Mouse (Mus musculus) MEL (cell line): ENCODE measurements around the gene Bach1.

ENCODE experiments used
- BHLHE40 ChIP-seq: IDR thresholded peaks from 2 replicates; pipeline ENCODE4 v1.6.1; 2012; ENCODE audit warnings: low read depth, mild to moderate bottlenecking, inconsistent platforms, low read length, improper control_type of control experiment, borderline replicate concordance
- CHD1 ChIP-seq: IDR thresholded peaks from 2 replicates; pipeline ENCODE4 v1.6.1; 2012; ENCODE audit warnings: low read depth, mild to moderate bottlenecking, inconsistent platforms, low read length, improper control_type of control experiment
- CTCF ChIP-seq, 3 experiments: IDR thresholded peaks in 2 of 3; conservative IDR thresholded peaks in 1 of 3; 2 replicates each; pipeline ENCODE4 v1.5.1; 2011 to 2012; ENCODE audit warnings: low read length in 3 of 3, low read depth in 2 of 3, mild to moderate bottlenecking in 2 of 3, improper control_type of control experiment in 1 of 3, inconsistent platforms in 1 of 3, mixed read lengths in 1 of 3, moderate library complexity in 1 of 3; ENCODE audit not compliant: control insufficient read depth in 1 of 3, insufficient read depth in 1 of 3, poor library complexity in 1 of 3, severe bottlenecking in 1 of 3
- ELF1 ChIP-seq: IDR thresholded peaks from 2 replicates; pipeline ENCODE4 v1.6.1; 2014; ENCODE audit warnings: low read depth, mild to moderate bottlenecking, inconsistent platforms, low read length, improper control_type of control experiment, moderate library complexity
- HCFC1 ChIP-seq: IDR thresholded peaks from 2 replicates; pipeline ENCODE4 v1.6.1; 2012; ENCODE audit warnings: low read depth, mild to moderate bottlenecking, inconsistent platforms, low read length, improper control_type of control experiment, moderate library complexity
- MAX ChIP-seq: IDR thresholded peaks from 2 replicates; pipeline ENCODE4 v1.6.1; 2011; ENCODE audit warnings: low read length, improper control_type of control experiment
- NELFE ChIP-seq: IDR thresholded peaks from 2 replicates; pipeline ENCODE4 v1.6.1; 2011; ENCODE audit warnings: low read depth, low read length, improper control_type of control experiment
- POLR2A ChIP-seq, 2 experiments: IDR thresholded peaks; 2 replicates each; pipeline ENCODE4 v1.6.1; 2011 to 2012; ENCODE audit warnings: low read length in 2 of 2, mild to moderate bottlenecking in 2 of 2, control low read depth in 1 of 2, improper control_type of control experiment in 1 of 2, low read depth in 1 of 2, moderate library complexity in 1 of 2; ENCODE audit not compliant: control insufficient read depth in 1 of 2, insufficient read depth in 1 of 2, poor library complexity in 1 of 2
- POLR2AphosphoS2 ChIP-seq: IDR thresholded peaks from 2 replicates; pipeline ENCODE4 v1.6.1; 2011; ENCODE audit warnings: low read length, improper control_type of control experiment
- SMC3 ChIP-seq: IDR thresholded peaks from 2 replicates; pipeline ENCODE4 v1.6.1; 2011; ENCODE audit warnings: low read depth, low read length, improper control_type of control experiment
- ZC3H11A ChIP-seq: IDR thresholded peaks from 2 replicates; pipeline ENCODE4 v1.6.1; 2012; ENCODE audit warnings: low read depth, mild to moderate bottlenecking, inconsistent platforms, low read length, improper control_type of control experiment

DNA sequence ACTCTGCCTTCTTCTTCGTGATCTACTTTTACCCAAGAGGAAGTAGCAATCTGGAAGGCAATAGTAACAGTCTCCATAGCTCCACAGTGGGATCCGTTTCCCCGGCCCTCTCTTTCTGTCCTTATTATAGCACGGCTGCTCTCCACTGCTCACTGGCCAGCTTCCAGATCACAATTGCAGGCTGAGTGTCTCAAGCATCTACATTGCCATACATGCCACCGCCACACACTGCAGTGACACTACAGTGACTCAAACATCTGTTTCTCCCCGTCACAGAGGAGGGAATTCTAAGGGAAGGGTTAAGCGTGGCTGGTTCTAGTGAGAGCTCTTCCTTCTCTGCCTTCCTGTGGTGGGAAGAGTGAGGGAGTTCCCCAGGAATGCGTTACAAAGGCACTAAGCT lies 9.5 kb upstream of the Bach1 start:
- TF ChIP-seq POLR2A (IDR thresholded peaks at IDR 0.05; ENCODE audit: control insufficient read depth in 1 of 2, insufficient read depth in 1 of 2, low read depth in 1 of 2, low read length in 2 of 2, poor library complexity in 1 of 2), result no peak
- no peak for TF ChIP-seq SMC3
- TF ChIP-seq HCFC1, result no peak
- no peak for TF ChIP-seq ELF1
- no peak for TF ChIP-seq CTCF (IDR thresholded peaks at IDR 0.05 in 2 of 3, conservative IDR thresholded peaks at IDR 0.05 in 1 of 3; ENCODE audit: control insufficient read depth in 1 of 3, insufficient read depth in 1 of 3, low read depth in 2 of 3, low read length in 3 of 3, poor library complexity in 1 of 3, severe bottlenecking in 1 of 3)
- no peak for TF ChIP-seq BHLHE40
- no peak for TF ChIP-seq POLR2AphosphoS2
- no peak for TF ChIP-seq NELFE
- TF ChIP-seq MAX, result no peak
- no peak for TF ChIP-seq CHD1
- no peak for TF ChIP-seq ZC3H11A
